Mouse (Mus musculus) frontal cortex, adult (tissue): ENCODE data around the gene Haghl.

ENCODE experiments used
- ATAC-seq: cut with Nextera tagmentation; 2 replicates; pipeline ENCODE4 v1.9.2; 2017; ENCODE audit warnings: mild to moderate bottlenecking, moderate library complexity, mixed read lengths; ENCODE audit not compliant: low TSS enrichment

The Haghl gene

DNA sequence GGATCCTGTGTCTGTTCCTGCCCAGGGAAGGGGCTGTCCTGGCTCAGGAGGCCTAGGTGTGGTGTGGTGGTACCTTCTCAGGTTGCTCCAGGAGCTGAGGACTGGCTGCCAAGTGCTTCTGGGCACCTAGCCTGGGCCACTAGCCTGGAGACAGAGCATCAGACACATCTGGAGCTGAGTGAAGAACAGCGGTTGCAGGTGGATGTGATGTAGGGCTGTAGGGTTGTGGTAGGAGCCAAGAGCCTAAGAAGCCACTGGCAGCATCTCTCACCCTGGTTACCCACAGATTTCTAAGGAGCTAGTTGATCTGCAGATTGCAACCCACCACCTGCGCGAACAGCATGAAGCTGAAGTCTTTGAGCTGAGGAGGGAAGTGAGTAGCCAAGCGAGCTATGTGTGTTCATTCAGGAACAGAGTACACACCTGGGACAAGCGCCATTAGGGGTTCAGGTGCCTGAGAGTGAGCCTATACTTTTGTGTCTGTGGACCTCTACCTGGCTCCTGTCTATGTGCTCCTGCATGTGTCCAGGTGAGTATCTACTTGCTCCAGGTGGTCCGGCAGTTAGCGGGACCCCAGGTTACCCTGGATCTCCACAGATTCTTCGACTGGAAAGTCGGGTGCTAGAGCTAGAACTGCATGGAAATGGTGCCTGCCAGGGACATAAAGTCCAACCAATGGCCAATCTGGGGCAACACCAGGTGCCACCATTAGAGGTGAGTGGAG lies 1.5 kb upstream of the Haghl start:
- ATAC-seq: no peak

DNA sequence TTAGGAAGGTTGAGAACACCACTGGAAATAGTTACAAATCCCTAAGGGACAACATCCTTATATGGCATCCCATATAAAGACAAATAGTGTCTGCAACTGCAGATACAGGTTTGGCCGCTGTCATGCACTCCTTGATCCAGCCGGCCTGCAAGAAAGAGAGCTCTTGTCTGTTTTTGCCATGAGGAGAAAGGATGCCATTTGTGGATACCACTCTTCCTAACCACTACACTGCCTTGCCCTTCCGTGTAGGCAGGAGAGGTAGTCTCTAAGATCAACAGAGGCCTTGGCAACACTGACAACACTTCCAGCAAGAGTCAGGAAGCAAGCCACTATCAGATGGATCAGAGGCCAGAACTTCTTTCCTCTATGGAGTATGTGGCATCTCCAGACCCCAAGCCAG lies 807 bp upstream of the Haghl start, which contains the start of gene Ccdc78:
Ccdc78 (plus strand) TSS at position 301 of the 400 bp plus-strand sequence.
- ATAC-seq: no peak

DNA sequence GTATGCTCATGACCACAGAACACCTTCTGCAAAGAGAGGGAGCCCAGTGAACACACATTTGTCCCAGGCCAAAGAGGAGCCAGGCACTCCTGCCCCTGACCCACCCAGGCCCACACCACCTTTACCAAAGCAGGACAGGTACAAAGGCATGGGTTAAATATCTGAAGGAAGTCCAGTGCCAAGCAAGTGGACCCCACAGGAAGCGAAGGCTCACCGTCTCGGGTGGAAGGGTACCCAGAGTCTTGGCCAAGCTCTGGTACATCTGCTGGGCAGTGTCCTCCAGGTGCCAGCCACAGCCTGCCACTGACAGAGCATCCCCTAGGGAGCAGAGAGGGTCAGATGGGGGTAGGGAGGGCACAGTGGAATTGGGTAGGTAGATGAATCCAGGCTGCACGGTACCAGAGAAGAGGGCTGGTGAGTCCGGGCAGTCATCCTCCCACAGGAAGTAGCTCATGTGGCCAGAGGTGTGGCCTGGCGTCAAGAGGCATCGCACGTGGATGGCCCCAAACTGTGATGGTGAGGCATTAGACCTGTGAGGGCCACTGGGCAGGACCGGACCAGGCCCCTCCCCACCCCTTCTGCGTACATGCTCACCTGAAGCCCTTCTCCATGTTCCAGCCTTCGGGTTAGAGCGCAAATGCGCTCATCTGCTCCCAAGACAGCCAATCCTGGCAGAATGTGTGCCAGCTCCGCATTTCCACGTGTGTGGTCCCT lies 1.5 kb downstream of the Haghl start:
- ATAC-seq: no peak

GRCm38 (mm10) chr17:25783086-25783485 lies 2.4 kb downstream of the Haghl start:
- ATAC-seq: no peak

GRCm38 (mm10) chr17:25781339-25781738 lies 4.1 kb downstream of the Haghl start:
- ATAC-seq: no peak

- no peak for ATAC-seq
These were observed 7.5 kb downstream of the Haghl start for GRCm38 (mm10) chr17:25777948-25778347.

DNA sequence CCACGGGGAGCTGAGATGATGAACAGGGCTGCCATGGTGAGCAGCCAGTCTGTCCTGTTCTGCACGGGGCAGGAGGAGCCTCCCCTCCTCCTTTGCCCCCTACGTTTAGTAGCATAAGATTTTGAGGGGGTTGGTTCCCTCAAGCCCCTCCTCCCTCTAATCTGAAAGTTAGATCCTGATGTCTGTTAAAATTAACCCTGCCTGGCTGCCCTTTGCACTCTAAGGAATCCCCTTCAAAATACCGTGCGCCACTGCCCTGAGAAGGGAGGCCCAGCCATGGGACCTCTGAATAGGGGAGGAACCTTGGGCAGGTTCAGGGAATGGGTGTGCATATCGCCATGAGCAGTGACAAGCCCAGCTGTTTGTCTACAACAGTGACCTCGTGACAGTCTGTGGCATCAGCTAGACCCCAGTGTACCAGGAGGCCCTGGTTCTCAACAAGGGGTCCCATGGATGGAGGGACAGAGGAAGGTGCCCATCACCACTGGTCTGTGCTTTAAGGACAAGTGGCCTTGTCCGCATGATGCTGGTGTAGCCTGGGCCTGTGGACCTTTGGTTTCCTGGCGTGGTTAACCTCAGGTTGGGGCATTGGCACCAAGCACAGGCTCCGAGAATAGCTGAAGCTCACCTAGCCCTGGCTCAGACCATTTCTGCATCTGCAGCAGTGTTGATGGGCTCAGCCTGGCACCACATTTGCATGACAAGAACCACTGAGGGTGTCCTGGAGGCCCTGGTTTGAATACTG lies 10.0 kb downstream of the Haghl start:
- no peak for ATAC-seq

GRCm38 (mm10) chr17:25773549-25774120 lies 11.8 kb downstream of the Haghl start, which contains the start of gene Narfl:
Gene Narfl (plus strand): TSS chr17:25773776.
- ATAC-seq: peak; percentile 95

DNA sequence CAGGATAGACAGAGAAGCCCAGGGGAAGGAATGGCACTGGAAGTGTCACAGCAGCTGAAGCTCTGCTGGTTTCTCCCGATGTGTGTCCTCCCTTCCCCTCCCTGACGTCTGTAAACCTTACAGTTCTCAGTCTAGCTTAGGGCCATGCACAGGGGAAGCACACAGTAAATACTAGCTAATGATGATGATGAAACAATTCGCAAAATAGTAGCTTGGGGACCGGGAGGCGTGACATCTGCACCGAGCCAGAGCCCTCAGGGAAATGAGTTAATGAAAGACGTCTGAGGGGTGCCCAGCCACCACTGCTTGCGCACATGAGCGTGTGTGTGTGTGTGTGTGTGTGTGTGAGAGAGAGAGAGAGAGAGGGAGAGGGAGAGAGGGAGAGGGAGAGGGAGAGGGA lies 16.1 kb downstream of the Haghl start:
- no peak for ATAC-seq

DNA sequence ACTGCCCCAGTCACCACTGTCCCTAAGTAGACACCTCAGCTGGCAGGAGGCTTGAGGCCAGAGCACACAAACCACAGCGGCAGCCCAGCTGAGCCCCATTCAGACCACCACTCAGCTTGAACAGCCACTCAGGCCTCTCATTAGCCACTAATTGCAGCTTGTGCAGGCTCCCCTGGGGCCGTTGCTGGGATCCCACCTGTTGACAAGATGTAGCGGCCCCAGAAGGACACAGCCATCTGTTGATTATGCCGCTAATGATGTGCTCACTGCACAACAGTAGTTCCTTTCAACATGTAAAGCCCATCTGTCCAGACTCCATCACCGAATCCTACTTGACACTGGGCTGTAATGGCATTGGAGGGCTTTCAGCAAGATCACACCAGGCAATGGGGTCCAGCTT lies 19.6 kb downstream of the Haghl start:
- ATAC-seq: no peak

- no peak for ATAC-seq
These were observed 22.9 kb downstream of the Haghl start for GRCm38 (mm10) chr17:25762591-25762990.

DNA sequence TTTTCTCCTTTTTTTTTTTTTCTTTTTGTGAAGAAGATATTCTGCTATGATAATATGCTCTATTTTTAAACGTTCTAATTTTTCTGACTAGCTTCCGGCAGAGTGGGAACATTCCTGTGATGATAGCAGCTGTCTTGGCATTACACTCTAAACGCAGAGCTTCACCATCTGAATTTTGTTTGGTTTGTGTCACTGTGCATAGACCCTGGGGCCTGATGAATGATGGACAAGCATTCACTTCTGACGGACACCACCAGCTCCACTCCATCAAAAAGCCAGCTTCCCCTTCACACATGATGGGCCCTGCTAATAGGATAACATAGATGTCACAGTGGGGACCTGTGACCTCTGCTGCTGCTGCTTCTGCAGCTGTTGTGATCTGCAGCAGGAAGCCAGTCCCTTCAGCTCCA lies 23.9 kb downstream of the Haghl start:
- ATAC-seq: peak; percentile 88

DNA sequence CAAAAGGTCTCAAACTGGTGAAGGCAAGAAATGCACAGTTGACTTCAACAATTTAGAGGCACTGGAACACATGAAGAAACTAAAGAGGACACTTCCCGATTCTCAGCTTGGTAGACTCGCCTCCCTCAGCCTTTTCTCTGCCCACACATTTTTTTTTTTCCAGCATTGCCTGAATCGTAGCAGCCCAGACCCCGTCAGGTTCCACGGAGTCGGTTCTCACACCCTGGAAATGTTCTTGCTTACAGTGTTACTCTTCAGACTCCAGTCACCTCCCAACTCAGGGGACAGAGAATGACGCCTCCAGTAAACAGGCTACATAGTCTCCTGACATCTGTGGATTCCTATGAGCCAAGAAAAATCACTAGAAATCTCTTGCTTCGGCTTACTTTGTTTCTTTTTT lies 25.3 kb downstream of the Haghl start:
- peak; percentile 75 for ATAC-seq

DNA sequence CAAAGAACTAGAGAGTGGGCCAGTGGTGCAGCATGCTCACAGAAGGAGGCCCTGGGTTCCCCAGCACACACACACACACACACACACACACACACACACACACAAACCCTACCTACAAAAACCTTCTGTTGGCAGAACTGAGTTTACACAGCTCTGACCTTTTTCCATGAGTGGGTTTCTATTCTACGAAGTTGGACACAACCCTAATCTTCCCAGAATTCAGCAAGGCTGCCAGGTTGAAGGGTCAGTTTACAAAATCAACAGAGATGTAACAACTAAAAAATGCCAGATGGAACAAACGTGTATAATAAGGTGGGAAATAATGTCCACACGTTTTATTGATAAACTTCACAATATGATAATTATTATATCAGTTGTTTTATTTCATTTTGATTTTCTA lies 27.8 kb downstream of the Haghl start:
- no peak for ATAC-seq

DNA sequence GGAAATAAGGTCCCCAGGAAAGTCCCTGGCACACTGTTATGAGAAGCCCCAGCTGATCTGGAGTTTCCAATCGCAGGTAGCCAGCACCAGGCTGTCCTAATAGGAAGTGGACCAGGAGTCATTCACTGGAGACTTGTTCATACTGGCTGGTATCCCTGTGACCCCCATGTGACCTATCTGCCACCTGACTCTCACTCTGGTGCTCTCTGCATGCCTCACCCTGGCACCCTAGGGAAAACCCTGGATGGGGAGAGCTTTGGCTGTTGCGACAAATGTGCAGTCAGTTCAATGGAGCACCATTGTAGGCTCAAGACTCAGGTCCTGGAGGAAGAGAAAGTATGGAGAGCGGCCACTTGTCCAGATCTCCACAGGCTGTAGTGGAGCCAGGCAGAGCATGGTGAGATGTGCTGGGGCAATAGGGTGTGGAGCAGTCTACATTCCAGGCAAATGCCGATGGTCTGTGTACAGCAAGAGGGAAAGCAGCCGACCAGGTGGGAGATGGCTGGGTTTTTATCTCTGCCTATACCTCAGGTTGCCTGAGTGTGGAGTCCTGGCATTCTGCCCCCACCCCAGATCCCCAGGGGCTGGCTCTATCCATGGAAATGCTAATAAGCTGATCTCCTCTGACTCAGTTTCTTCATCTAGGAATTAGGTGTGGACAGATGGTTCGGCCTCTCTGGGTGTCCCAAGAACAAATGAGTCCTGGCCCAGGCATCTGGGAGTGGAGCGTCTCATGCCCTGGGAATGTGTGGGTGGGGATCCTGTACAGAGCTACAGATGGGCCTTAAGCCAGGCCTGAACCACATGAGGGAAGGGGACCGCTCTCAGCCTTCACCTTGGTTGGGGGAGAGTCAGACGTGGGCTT lies 28.9 kb downstream of the Haghl start:
- no peak for ATAC-seq

DNA sequence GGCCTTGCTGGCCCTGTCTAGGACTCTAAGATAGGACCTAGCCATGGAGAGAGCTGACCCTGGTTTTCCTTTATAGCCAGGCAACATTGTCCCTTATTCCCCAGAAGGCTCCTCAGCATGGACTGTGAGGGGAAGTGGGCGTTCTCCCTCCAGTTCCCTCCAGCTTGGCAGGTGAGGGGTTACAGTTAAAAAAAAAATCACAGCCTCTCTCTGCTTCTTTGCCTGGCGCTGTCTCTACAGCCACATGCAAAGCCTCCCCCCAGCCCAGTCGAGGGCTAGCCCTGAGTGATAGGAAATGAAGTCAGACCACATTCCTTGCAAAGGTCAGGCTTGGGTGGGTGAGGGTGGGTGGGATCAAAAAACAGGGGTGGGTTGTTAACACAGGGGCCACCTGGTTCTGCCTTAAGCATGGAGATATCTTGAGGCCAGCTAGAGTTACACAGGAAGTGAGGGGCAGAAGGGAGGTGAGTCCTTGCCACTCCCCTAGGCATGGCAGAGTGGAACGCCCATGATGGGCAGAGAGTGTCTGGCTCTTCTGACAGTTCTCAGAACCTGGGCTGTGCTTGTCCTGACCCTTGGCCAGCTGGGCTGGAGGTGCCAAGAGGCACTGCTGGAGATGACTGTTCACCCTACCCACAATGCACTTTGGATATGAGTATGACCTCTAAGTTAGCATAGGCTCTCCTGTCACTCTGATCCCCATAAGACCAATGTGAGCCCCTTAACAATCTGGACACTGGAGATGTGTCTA lies 29.7 kb downstream of the Haghl start:
- ATAC-seq: no peak

GRCm38 (mm10) chr17:25755086-25755485 lies 30.4 kb downstream of the Haghl start:
- no peak for ATAC-seq

- ATAC-seq: no peak
These were observed 31.2 kb downstream of the Haghl start, which contains the start of gene Msln for GRCm38 (mm10) chr17:25754241-25754640. Gene Msln (minus strand): TSS chr17:25754378.

GRCm38 (mm10) chr17:25751446-25751845 lies 34.0 kb downstream of the Haghl start:
- ATAC-seq: no peak

DNA sequence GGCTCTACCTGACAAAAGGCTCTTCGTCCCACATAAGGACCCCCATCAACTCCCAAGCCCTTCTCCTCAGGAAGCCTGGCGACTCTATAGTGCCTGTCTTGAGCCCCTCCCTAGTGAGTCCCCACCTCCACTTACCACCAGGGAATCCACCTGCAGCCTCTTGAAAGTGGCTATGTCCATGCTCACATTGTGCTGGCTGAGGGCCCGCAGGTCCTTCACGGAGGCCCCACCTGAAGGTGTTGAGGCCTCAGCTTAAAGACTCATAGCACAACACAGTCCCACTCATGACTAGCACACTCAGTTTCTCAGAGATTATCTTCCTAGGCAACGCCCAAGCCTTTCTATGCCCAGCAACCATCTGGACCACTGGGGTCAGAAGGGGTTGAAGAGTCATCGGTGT lies 36.2 kb downstream of the Haghl start:
- ATAC-seq: no peak
